Mouse (Mus musculus) bone marrow macrophage, adult 2 months (primary cell): ENCODE measurements around the gene Ecm2.

ENCODE experiments used
- CTCF ChIP-seq: IDR thresholded peaks from 2 replicates; pipeline ENCODE4 v1.5.1; 2012; ENCODE audit warnings: low read depth, mild to moderate bottlenecking, low read length, moderate library complexity
- POLR2A ChIP-seq: IDR thresholded peaks from 2 replicates; pipeline ENCODE4 v1.6.1; 2012; ENCODE audit warnings: mild to moderate bottlenecking, low read depth, low read length, borderline replicate concordance

DNA sequence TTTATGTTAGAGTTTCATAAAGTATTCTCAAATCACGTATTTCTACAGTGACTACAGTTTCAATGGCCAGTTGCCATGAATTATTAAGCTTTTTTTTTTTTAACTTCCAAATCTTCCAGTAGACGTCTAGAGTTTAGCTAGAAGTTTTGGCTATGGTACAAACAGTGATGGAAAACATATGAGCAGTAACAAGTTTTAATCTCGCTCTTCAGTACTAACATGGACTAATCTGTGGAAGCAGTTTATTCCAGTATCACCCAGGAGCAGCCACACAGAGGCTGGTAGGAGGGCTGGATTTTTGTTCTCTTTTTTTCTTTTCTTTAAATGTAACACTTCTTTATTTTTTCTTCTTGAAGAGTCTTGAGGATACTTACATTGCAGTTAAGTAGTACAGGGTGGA lies 39.7 kb downstream of the Ecm2 start, which contains the start of gene Aspn:
- TF ChIP-seq POLR2A (no peak), CTCF (no peak)
